Mouse (Mus musculus): ENCODE data around the gene Il22ra2. TPM values are rescaled to one million over a fixed set of nuclear protein-coding genes. Genes with fewer than 3 reads are reported as not detected.

Il22ra2 gene
- not detected in 2 replicates for polyA plus RNA-seq (2015; fragmentation: Nextera tagmentation; extraction: Ambion mirVana)

DNA sequence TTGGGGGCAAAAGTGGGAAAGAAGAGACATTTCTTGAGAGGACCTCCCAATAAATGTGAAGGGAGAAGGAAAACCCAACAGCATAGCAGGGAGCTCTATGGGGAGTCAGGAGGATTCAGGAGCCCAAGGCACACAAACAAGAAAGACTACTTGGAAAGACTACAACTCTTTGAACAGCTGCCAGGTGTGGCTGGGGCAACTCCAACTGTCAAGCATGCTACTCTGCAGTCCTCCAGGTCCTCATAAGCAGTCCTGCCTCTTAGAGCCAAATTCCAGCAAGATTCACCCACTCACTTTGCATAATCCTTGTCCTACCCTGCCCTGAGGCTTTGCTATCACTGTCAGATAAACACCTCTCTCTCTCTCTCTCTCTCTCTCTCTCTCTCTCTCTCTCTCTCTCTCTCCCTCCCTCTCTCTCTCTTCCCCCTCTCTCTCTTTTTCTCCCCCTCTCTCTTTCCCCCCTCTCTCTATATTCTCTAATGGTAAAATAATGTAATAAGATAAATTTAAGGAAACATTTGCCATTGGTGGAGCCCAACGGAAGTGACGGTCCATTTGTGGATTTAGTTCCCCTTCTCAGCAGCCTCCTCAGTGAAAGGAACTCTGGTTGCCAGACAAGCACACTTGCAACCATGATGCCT, at the start of gene Il22ra2:
Il22ra2 (plus strand) TSS at position 591 of the 641 bp plus-strand sequence.

DNA sequence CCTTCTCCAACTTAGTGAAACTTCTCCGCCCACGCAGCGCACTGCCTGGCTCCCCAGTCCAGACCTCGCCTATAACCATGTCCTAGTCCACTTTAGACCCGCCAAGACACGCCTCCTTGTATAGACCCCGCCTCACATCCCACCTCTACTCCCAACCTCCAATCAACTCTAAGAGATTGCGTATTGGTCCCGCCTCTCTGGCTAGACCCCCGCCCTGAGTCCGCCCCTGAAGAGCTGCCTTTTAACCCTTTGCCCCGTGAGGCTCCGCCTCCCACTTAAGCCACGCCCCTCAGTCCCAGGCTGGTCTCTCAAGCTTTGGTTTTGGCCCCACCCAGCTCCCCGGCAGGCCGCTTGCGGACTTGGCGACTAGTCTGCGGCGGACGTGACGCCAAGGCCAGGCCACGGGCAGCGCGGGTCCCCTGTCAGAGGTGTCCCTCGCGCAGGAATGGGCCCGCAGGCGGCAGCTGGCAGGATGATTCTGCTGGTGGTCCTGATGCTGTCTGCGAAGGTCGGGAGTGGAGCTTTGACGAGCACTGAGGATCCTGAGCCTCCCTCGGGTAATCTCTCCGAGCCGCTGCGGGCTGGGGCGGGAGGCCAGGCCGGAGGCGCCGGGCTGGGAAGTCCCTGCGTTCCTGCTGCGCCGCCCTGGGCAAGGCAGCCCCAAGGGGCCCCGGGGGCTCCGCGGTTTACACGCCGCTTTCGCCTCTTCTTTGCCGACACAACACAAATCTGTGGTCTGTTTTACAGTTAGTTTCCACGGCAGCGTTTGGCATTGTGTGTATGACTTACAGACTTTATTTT, 30.0 kb upstream of the Il22ra2 start, which contains the start of gene Ifngr1:
Ifngr1 (plus strand) TSS at position 309 of the 801 bp plus-strand sequence.

Other genes starting within 250 kb of the Il22ra2 start
- gene Ifngr1, start 30.0 kb upstream of the Il22ra2 start, polyA plus RNA-seq (2015; fragmentation: Nextera tagmentation; extraction: Ambion mirVana) = 34.4 and 36.0 TPM in 2 replicates
- gene Il20ra, start 90.6 kb downstream of the Il22ra2 start, polyA plus RNA-seq (2015; fragmentation: Nextera tagmentation; extraction: Ambion mirVana) = 2.0 and 2.1 TPM in 2 replicates
- 7.4 and 7.6 TPM in 2 replicates for gene Slc35d3, start 229.5 kb downstream of the Il22ra2 start, polyA plus RNA-seq (2015; fragmentation: Nextera tagmentation; extraction: Ambion mirVana)